Comparison of ENCODE assay signal across 8 mouse cellular contexts in genomic region chr14:26970439-26970932, GRCm38 (mm10). TPM values are rescaled to one million over a fixed set of nuclear protein-coding genes. Genes with fewer than 3 reads are reported as not detected.
DNase-seq lines count a peak whose midpoint lies in the region; ATAC-seq and TF ChIP-seq lines count a peak whose summit lies in the region.

No protein-coding gene starts in this region.

- H3K27me3 ChIP-seq in E14TG2a.4 (ENCODE audit: insufficient read depth, low read length), result peaks cover 7% of the 10 kb centered on the region; the same call in 1 of the 2 replicates
- no peaks in the 10 kb centered on the region for H3K27me3 ChIP-seq in forebrain, embryonic 13.5 days
- H3K27me3 ChIP-seq in neural tube, embryonic 15.5 days (replicated peaks), result no peaks in the 10 kb centered on the region

- no peak for TF ChIP-seq CTCF in E14TG2a.4 (conservative IDR thresholded peaks at IDR 0.05; ENCODE audit: low read length)

- H3K9ac ChIP-seq in forebrain, embryonic 13.5 days, result peak overlapping the region; percentile 92
- H3K9ac ChIP-seq in neural tube, embryonic 15.5 days (replicated peaks), result peak overlapping the region; percentile 94

- no peaks in the 10 kb centered on the region for H3K36me3 ChIP-seq in E14TG2a.4 (ENCODE audit: insufficient read depth, low read length)
- H3K36me3 ChIP-seq in forebrain, embryonic 13.5 days (ENCODE audit: poor library complexity, severe bottlenecking), result no peaks in the 10 kb centered on the region
- no peaks in the 10 kb centered on the region for H3K36me3 ChIP-seq in neural tube, embryonic 15.5 days

- H3K4me2 ChIP-seq in forebrain, embryonic 13.5 days, result peak overlapping the region; percentile 66
- peak overlapping the region; percentile 61 for H3K4me2 ChIP-seq in neural tube, embryonic 15.5 days

- intact Hi-C loops in heart, postnatal 10 days (cut with DNase I), result no loop called here

- DNase-seq in heart, postnatal 10 days, result peak; percentile 98
- DNase-seq in layer of hippocampus, adult 11-12 months (ENCODE audit: low spot score), result peak; percentile 95
- peak; percentile 95 for DNase-seq in lung, adult 18-20 months
- DNase-seq in testis, postnatal 14 days (ENCODE audit: low spot score), result peak; percentile 97

- WGBS in forebrain, embryonic 13.5 days, result under 1% methylated on average over 53 of the region's 53 CpGs
- WGBS in neural tube, embryonic 15.5 days, result under 1% methylated on average over 50 of the region's 53 CpGs

- H3K27ac ChIP-seq in forebrain, embryonic 13.5 days, result peak overlapping the region; percentile 88
- peak overlapping the region; percentile 95 for H3K27ac ChIP-seq in neural tube, embryonic 15.5 days (replicated peaks)

- peak overlapping the region; percentile 94 for H3K4me3 ChIP-seq in E14TG2a.4 (replicated peaks; ENCODE audit: low read length)
- H3K4me3 ChIP-seq in forebrain, embryonic 13.5 days, result peak overlapping the region; percentile 88
- H3K4me3 ChIP-seq in neural tube, embryonic 15.5 days (replicated peaks), result peak overlapping the region; percentile 89

- ATAC-seq in cerebellum, adult (ENCODE audit: insufficient number of reproducible peaks, low FRiP score, low TSS enrichment), result peak; percentile 95
- peak; percentile 98 for ATAC-seq in forebrain, embryonic 13.5 days
- peak; percentile 99 for ATAC-seq in neural tube, embryonic 15.5 days (ENCODE audit: low FRiP score)

- H3K4me1 ChIP-seq in E14TG2a.4 (replicated peaks; ENCODE audit: low read depth, low read length), result peaks cover 24% of the 10 kb centered on the region
- H3K4me1 ChIP-seq in forebrain, embryonic 13.5 days, result peaks cover 23% of the 10 kb centered on the region
- H3K4me1 ChIP-seq in neural tube, embryonic 15.5 days, result peaks cover 18% of the 10 kb centered on the region

- H3K9me3 ChIP-seq in E14TG2a.4 (ENCODE audit: low read length), result no peaks in the 10 kb centered on the region
- no peaks in the 10 kb centered on the region for H3K9me3 ChIP-seq in forebrain, embryonic 13.5 days (replicated peaks)
- no peaks in the 10 kb centered on the region for H3K9me3 ChIP-seq in neural tube, embryonic 15.5 days (replicated peaks)

RNA-seq across cellular contexts. Expression of gene Appl1, which starts 0.5 kb away (rescaled TPM):
- polyA plus RNA-seq in forebrain, embryonic 13.5 days (2015; fragmentation: Nextera tagmentation; extraction: Ambion mirVana), result 62.0 and 70.0 TPM in 2 replicates
- total RNA-seq in heart, postnatal 10 days (2021), result 10 to 100 TPM; 21.8 to 26.7 TPM
- polyA plus RNA-seq in neural tube, embryonic 15.5 days (2015; fragmentation: Nextera tagmentation; extraction: Ambion mirVana), result 58.7 and 58.9 TPM in 2 replicates

RNA-seq across cellular contexts. Expression of gene Hesx1, which starts 23.7 kb away (rescaled TPM):
- not detected in 2 replicates for polyA plus RNA-seq in forebrain, embryonic 13.5 days (2015; fragmentation: Nextera tagmentation; extraction: Ambion mirVana)
- total RNA-seq in heart, postnatal 10 days (2021), result not detected
- polyA plus RNA-seq in neural tube, embryonic 15.5 days (2015; fragmentation: Nextera tagmentation; extraction: Ambion mirVana), result 0.20 TPM in 1 of 2 replicates, not detected in the other

Comparison
In these comparisons a context has a peak if more than half of its experiments do, and no peak if none do; other contexts are left out.
1. Peak in every context shown above with its lines: DNase-seq, ATAC-seq, H3K4me3 ChIP-seq and H3K27ac ChIP-seq.